Mouse (Mus musculus) testis, postnatal 14 days (tissue): ENCODE measurements around the gene Kpnb1.
A peak's percentile ranks its signal among the peaks of the same experiment; 100 is the strongest.

Experiments used
- DNase-seq: peaks from one replicate; pipeline ENCODE4 v3.0.0; 2021; ENCODE audit warnings: low spot score

Gene Kpnb1

GRCm38 (mm10) chr11:97140811-97141210 lies 46.9 kb downstream of the Kpnb1 start:
- no peak for DNase-seq

GRCm38 (mm10) chr11:97139256-97139655 lies 48.4 kb downstream of the Kpnb1 start:
- DNase-seq, result no peak

GRCm38 (mm10) chr11:97138554-97139226 lies 49.0 kb downstream of the Kpnb1 start:
- peak; percentile 29 for DNase-seq

- DNase-seq, result no peak
Measured at GRCm38 (mm10) chr11:97133270-97133669, 54.4 kb downstream of the Kpnb1 start.

- no peak for DNase-seq
Measured at GRCm38 (mm10) chr11:97132185-97132584, 55.5 kb downstream of the Kpnb1 start.

- DNase-seq, result no peak
Measured at GRCm38 (mm10) chr11:97131683-97132082, 56.0 kb downstream of the Kpnb1 start.

GRCm38 (mm10) chr11:97130318-97130717 lies 57.4 kb downstream of the Kpnb1 start:
- DNase-seq, result no peak

- no peak for DNase-seq
Measured at GRCm38 (mm10) chr11:97128956-97129355, 58.7 kb downstream of the Kpnb1 start.

GRCm38 (mm10) chr11:97127470-97128223 lies 60.0 kb downstream of the Kpnb1 start:
- DNase-seq, result no peak

- DNase-seq, result no peak
Measured at GRCm38 (mm10) chr11:97126645-97127468, 60.8 kb downstream of the Kpnb1 start.

GRCm38 (mm10) chr11:97124266-97125036 lies 63.2 kb downstream of the Kpnb1 start:
- no peak for DNase-seq

GRCm38 (mm10) chr11:97123282-97123890 lies 64.3 kb downstream of the Kpnb1 start:
- DNase-seq, result no peak

GRCm38 (mm10) chr11:97120641-97121040 lies 67.0 kb downstream of the Kpnb1 start:
- DNase-seq, result no peak

- DNase-seq, result no peak
Measured at GRCm38 (mm10) chr11:97120221-97120620, 67.5 kb downstream of the Kpnb1 start.

GRCm38 (mm10) chr11:97115797-97116196 lies 71.9 kb downstream of the Kpnb1 start:
- no peak for DNase-seq

- DNase-seq, result no peak
Measured at GRCm38 (mm10) chr11:97114671-97115601, 72.7 kb downstream of the Kpnb1 start, which contains the start of gene Tbx21. Gene Tbx21, minus strand, starts transcription at chr11:97115331.

GRCm38 (mm10) chr11:97112519-97113125 lies 75.1 kb downstream of the Kpnb1 start:
- DNase-seq, result no peak
